In genomic region chr9:119035836-119036235, GRCm38 (mm10) we compare ENCODE assay signal across 8 mouse cellular contexts. TPM values are rescaled to one million over a fixed set of nuclear protein-coding genes. Genes with fewer than 3 reads are reported as not detected.
DNase-seq lines count a peak whose midpoint lies in the region; ATAC-seq and TF ChIP-seq lines count a peak whose summit lies in the region.

No protein-coding gene starts in this region.

- no peak overlapping the region for H3K4me3 ChIP-seq in heart, embryonic 10.5 days
- no peak overlapping the region for H3K4me3 ChIP-seq in lung, postnatal 0 days (ENCODE audit: low read depth, low read length)
- H3K4me3 ChIP-seq in midbrain, postnatal 0 days (ENCODE audit: low read depth, low read length), result no peak overlapping the region

- peaks cover 73% of the 10 kb centered on the region for H3K36me3 ChIP-seq in heart, embryonic 10.5 days
- H3K36me3 ChIP-seq in lung, postnatal 0 days (ENCODE audit: insufficient read depth, low read length), result peaks cover 8% of the 10 kb centered on the region; the same call in 1 of the 2 replicates
- peaks cover 4% of the 10 kb centered on the region; the same call in 1 of the 2 replicates for H3K36me3 ChIP-seq in midbrain, postnatal 0 days (ENCODE audit: insufficient read depth, low read length)

- DNase-seq in left cerebral cortex, postnatal 4 days, result peak; percentile 26
- DNase-seq in left cerebral cortex, adult 11 months (ENCODE audit: low spot score), result no peak
- DNase-seq in adrenal gland, postnatal 25 days, result peak; percentile 83
- DNase-seq in heart, embryonic 10.5 days (ENCODE audit: low spot score), result no peak
- no peak for DNase-seq in lung, postnatal 0 days (ENCODE audit: low spot score)
- DNase-seq in B cell, adult 2 months, result no peak
- no peak for DNase-seq in left cerebral cortex, postnatal 36 days (ENCODE audit: low spot score in 2 of 2)
- DNase-seq in midbrain, postnatal 0 days (ENCODE audit: low spot score), result no peak

- intact Hi-C loops in left cerebral cortex, postnatal 4 days (cut with DNase I), result loop anchor here (10.0 kb wide), 1 partner anchor 111 kb away; the partner anchor contains the start of gene Ctdspl
- intact Hi-C loops in left cerebral cortex, postnatal 36 days (cut with DNase I), result loop anchor here (5.0 kb wide), 1 partner anchor 34 kb away; no protein-coding TSS in a partner anchor

- no peak overlapping the region for H3K4me2 ChIP-seq in lung, postnatal 0 days (replicated peaks; ENCODE audit: low read depth, low read length)
- H3K4me2 ChIP-seq in midbrain, postnatal 0 days (ENCODE audit: low read depth, low read length, poor library complexity, severe bottlenecking), result no peak overlapping the region

- peak; percentile 47 for ATAC-seq in lung, postnatal 0 days
- ATAC-seq in midbrain, postnatal 0 days (ENCODE audit: low FRiP score), result no peak

- no peaks in the 10 kb centered on the region for H3K9me3 ChIP-seq in heart, embryonic 10.5 days
- no peaks in the 10 kb centered on the region for H3K9me3 ChIP-seq in lung, postnatal 0 days (ENCODE audit: low read length)
- H3K9me3 ChIP-seq in midbrain, postnatal 0 days (ENCODE audit: low read length), result no peaks in the 10 kb centered on the region

- no peak for TF ChIP-seq EP300 in lung, postnatal 0 days (IDR thresholded peaks at IDR 0.05)

- H3K27ac ChIP-seq in heart, embryonic 10.5 days, result peak overlapping the region; percentile 23; the same call in 1 of the 2 replicates
- H3K27ac ChIP-seq in lung, postnatal 0 days (ENCODE audit: low read length), result no peak overlapping the region
- H3K27ac ChIP-seq in midbrain, postnatal 0 days (ENCODE audit: low read depth, low read length), result no peak overlapping the region

- H3K27me3 ChIP-seq in heart, embryonic 10.5 days (ENCODE audit: insufficient read depth, poor library complexity, severe bottlenecking), result no peaks in the 10 kb centered on the region
- H3K27me3 ChIP-seq in lung, postnatal 0 days (replicated peaks; ENCODE audit: insufficient read depth, low read length), result no peaks in the 10 kb centered on the region
- no peaks in the 10 kb centered on the region for H3K27me3 ChIP-seq in midbrain, postnatal 0 days (ENCODE audit: insufficient read depth, low read length)

- TF ChIP-seq CTCF in lung, postnatal 0 days (IDR thresholded peaks at IDR 0.05), result no peak
- no peak for TF ChIP-seq CTCF in midbrain, postnatal 0 days (IDR thresholded peaks at IDR 0.05)

- H3K4me1 ChIP-seq in heart, embryonic 10.5 days, result peaks cover 30% of the 10 kb centered on the region
- no peaks in the 10 kb centered on the region for H3K4me1 ChIP-seq in lung, postnatal 0 days (ENCODE audit: insufficient read depth, low read depth, low read length)
- peaks cover 15% of the 10 kb centered on the region for H3K4me1 ChIP-seq in midbrain, postnatal 0 days (ENCODE audit: insufficient read depth, low read length)

- H3K9ac ChIP-seq in lung, postnatal 0 days (replicated peaks; ENCODE audit: low read depth), result no peak overlapping the region
- H3K9ac ChIP-seq in midbrain, postnatal 0 days (replicated peaks; ENCODE audit: low read length, poor library complexity, severe bottlenecking), result no peak overlapping the region

- 55% methylated on average over 7 of the region's 7 CpGs for WGBS in heart, embryonic 10.5 days
- WGBS in lung, postnatal 0 days, result 43% methylated on average over 7 of the region's 7 CpGs
- WGBS in midbrain, postnatal 0 days, result 68% methylated on average over 7 of the region's 7 CpGs

RNA-seq across cellular contexts. Expression of gene Vill, which starts 16.7 kb away (rescaled TPM):
- 1 to 10 TPM; 1.2 to 2.4 TPM for total RNA-seq in left cerebral cortex, postnatal 4 days (2021)
- 0.43 and 1.7 TPM in 2 replicates for total RNA-seq in adrenal gland, postnatal 25 days (2021)
- polyA plus RNA-seq in heart, embryonic 10.5 days (2016; fragmentation: Nextera tagmentation; extraction: Ambion mirVana), result 19.1 and 23.1 TPM in 2 replicates
- polyA plus RNA-seq in lung, postnatal 0 days (2015; fragmentation: Nextera tagmentation; extraction: Ambion mirVana), result 16.6 and 20.0 TPM in 2 replicates
- total RNA-seq in left cerebral cortex, postnatal 36 days (2021), result 1 to 10 TPM; 5.1 to 9.6 TPM
- 2.8 and 10.5 TPM in 2 replicates for total RNA-seq in midbrain, postnatal 0 days (2014; rRNA removed)
- polyA plus RNA-seq in midbrain, postnatal 0 days (2015; fragmentation: Nextera tagmentation; extraction: Ambion mirVana), result 3.8 and 4.7 TPM in 2 replicates

RNA-seq across cellular contexts. Expression of gene Plcd1, which starts 57.5 kb away (rescaled TPM):
- total RNA-seq in left cerebral cortex, postnatal 4 days (2021), result 10 to 100 TPM; 16.3 to 17.3 TPM
- 6.9 and 11.1 TPM in 2 replicates for total RNA-seq in adrenal gland, postnatal 25 days (2021)
- polyA plus RNA-seq in heart, embryonic 10.5 days (2016; fragmentation: Nextera tagmentation; extraction: Ambion mirVana), result 18.6 and 19.5 TPM in 2 replicates
- 9.1 and 10.4 TPM in 2 replicates for polyA plus RNA-seq in lung, postnatal 0 days (2015; fragmentation: Nextera tagmentation; extraction: Ambion mirVana)
- 10 to 100 TPM; 12.6 to 14.9 TPM for total RNA-seq in left cerebral cortex, postnatal 36 days (2021)
- total RNA-seq in midbrain, postnatal 0 days (2014; rRNA removed), result 12.2 and 17.4 TPM in 2 replicates
- polyA plus RNA-seq in midbrain, postnatal 0 days (2015; fragmentation: Nextera tagmentation; extraction: Ambion mirVana), result 10.9 and 11.8 TPM in 2 replicates

Comparison
In these comparisons a context has a peak if more than half of its experiments do, and no peak if none do; other contexts are left out.
1. DNase-seq: peak in left cerebral cortex, postnatal 4 days (single experiment) and adrenal gland, postnatal 25 days (single experiment); none in left cerebral cortex, adult 11 months (single experiment), heart, embryonic 10.5 days (single experiment), lung, postnatal 0 days (single experiment), B cell, adult 2 months (0 of 2), left cerebral cortex, postnatal 36 days (0 of 2) and midbrain, postnatal 0 days (single experiment).